Mouse (Mus musculus): Measurements from ENCODE around the gene Inpp5e.

GRCm38 (mm10) chr2:26352291-26352910 is 56.6 kb downstream of the Inpp5e start:
- TF ChIP-seq CTCF (IDR thresholded peaks at IDR 0.05; ENCODE audit: borderline replicate concordance, insufficient read depth, low read length): no peak
- no peak for TF ChIP-seq POLR2A (IDR thresholded peaks at IDR 0.05; ENCODE audit: low read depth, low read length)

All from embryonic fibroblast, embryonic 13.5 days (primary cell).